Mouse (Mus musculus) v-Abl transformed pro-B cells (cell line): ENCODE results near the gene Sar1a.

ENCODE experiments used
- in situ Hi-C, 2 experiments: fragments of 400-800 bp; cut with MboI; formaldehyde crosslinking; loops; one replicate each; pipeline ENCODE4 v1.15.1; 2025; ENCODE audit not compliant: unreplicated experiment in 2 of 2

Gene Sar1a

DNA sequence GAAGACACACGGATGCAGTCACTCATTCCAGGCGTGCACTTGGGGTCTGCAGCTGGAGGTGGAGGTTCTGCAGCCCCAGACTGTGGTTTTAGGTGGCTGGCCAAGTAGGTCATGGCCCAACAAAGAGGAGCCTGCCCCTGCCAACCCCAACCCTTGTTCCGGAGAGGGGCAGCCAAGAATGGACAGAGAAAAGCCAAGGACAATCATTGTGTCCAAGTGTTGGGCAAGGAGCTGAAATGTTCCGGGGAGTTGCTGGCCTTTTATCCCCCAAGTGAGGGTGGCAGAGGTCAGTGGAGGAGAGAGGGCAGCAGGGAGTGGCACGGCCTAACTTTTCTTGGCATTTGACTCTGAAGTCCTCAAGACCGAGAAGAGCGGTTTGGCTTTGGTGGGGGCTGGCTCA, 40.2 kb downstream of the Sar1a start:
- in situ Hi-C loops: no loop called here

DNA sequence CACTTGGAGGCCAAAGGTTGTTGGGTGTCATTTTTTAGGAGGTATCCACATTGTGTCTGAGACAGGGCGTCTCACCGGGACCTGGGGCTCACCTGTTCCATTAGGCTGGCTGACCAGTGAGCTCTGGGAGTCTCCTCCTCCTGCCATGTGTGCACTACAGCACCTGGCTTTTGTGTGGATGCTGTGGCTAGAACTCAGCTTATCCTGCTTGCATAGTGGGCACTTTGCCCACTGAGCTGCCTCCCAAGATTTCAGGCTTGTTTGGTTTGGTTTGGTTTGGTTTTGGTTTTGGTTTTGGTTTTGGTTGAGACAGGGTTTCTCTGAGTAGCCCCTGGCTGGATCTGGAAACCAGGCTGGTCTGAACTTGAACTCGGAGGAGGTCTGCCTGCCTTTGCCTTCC, 42.1 kb downstream of the Sar1a start:
- in situ Hi-C loops: no loop called here

DNA sequence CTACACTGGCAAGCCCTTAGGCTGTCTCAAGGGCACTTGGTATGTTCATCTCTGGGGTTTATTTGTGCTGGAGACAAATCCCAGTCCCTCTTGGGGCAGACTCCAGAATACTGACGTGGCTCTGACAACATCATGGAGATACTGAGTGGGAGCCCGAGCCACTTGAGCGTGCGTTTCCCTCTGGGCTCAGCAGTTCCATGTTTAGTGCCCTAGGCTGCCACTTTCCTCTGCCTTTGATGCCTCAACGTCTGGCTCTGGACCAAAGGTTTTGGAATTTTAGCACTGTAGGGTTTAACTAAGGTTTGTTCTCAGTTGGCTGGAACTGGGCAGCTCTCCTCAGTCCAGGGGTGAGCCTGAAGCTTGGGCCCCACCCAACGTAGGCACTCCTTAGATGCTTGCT, 43.2 kb downstream of the Sar1a start:
- in situ Hi-C loops: no loop called here

DNA sequence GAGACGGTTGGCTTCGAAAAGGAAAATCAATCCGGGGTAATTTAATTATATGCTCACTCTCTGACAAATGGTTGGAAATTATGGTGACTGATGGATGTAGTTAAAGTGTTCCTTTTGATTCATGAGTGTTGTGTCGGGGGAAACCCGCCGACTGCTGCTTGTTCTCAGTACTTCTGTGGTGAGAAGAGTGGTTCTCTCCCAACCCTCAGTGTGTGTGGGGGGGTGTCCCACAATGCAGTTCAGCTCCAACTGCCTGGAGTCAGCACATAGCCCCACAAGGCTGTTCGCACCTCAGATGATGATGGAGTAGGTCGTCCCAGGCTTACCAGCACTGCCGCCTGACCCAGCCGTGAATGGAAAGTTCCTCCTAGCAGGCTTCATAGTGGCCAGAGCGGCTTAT, 49.1 kb downstream of the Sar1a start:
- in situ Hi-C loops: loop anchor here in 1 of 2 experiments (25.0 kb wide), 1 partner anchor 942 kb away; no protein-coding TSS in a partner anchor

DNA sequence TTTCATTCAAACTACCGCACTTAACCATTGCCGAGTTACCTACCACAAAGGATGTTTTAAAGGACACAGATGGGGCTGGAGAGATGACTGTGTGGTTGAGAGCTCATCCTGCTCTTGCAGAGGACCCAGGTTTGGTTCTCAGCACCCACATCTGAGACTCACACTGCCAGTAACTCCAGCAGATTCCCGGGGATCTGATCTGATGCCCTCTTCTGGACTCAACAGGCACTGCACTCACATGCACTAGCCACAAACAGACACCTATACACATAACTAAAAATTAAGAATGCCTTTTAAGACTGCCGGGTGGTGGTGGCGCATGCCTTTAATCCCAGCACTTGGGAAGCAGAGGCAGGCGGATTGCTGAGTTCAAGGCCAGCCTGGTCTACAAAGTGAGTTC, 50.1 kb downstream of the Sar1a start:
- in situ Hi-C loops: loop anchor here in 1 of 2 experiments (25.0 kb wide), 1 partner anchor 943 kb away; no protein-coding TSS in a partner anchor

DNA sequence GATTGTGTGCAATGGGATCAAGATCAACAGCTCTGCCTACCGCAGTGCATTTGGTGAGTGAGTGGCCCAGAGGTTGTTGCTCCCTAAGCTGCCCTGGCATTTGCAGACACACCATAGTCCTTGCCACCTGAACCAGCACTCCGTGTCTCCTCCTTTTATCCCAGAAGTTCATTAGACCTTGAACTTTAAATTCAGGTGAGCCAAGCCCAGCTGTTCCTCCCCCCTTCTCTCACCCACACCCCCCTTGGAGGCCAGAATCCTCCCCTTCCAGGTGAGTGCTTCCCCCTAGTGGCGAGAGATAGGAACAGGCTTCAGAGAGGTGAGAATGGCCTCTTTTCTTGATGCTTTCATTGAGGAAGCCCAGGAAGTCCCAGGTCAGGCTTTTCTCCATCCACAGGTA, 54.3 kb downstream of the Sar1a start:
- in situ Hi-C loops: loop anchor here in 1 of 2 experiments (25.0 kb wide), 1 partner anchor 947 kb away; no protein-coding TSS in a partner anchor

DNA sequence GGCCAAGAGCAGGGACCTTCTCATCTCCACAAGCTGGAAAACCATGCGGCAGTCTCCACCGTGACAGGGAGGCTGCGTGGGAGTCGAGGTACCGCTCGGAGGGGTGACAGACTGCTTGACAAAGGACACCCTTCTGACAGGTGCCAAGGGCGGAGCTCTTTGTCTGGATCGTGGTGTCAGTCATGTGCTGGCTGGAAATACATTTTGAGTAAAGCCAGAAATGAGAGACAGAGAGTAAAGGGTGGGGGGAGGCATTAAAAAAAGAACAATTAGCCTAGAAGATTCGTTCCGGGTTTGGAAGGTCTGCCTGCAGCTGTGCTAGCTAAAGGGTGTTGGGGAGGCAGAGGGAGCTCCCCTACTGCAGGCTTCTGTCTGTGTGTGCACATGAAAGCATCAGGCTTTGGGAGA, 56.6 kb downstream of the Sar1a start:
- in situ Hi-C loops: loop anchor here in 1 of 2 experiments (25.0 kb wide), 1 partner anchor 949 kb away; no protein-coding TSS in a partner anchor

DNA sequence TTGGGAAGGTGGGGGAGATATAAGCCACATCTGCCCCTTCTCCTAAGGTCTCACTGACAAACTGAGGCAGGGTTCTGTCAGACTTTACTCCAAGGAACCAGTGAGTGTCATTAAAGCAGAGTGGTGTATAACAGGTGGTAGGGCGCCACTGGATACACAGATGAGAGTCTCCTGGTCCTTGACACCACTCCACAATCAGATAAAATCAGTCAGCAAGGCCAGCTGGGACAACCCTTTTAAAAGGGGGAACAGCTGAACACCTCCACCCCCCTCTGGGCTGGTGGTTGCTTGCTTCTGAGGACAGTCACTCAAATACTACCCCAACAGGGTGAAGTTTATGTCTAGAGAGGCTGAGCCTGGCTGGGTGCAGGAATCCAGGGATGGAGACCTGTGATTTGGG, 57.4 kb downstream of the Sar1a start:
- in situ Hi-C loops: loop anchor here in 1 of 2 experiments (25.0 kb wide), 1 partner anchor 950 kb away; no protein-coding TSS in a partner anchor

DNA sequence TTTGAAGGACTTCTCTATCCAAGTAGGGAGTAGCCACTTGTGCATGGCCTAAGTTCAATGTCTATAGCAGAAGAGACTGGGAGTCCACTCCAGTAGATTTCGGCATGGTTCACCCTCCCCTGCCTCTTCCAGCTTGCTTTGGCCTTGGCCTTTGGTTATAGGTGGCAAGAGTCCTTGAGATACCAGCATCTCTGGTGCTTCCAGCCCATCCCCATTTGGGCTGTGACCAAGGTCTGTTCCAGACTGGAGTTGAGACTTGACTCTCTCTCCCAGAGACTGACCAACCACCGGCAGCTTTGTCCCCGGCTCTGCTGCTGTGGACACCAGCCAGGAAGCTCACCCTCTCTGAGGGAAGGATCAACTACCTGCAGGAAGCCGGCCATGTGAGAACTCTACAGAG, 58.0 kb downstream of the Sar1a start:
- in situ Hi-C loops: loop anchor here in 1 of 2 experiments (25.0 kb wide), 1 partner anchor 951 kb away; no protein-coding TSS in a partner anchor

DNA sequence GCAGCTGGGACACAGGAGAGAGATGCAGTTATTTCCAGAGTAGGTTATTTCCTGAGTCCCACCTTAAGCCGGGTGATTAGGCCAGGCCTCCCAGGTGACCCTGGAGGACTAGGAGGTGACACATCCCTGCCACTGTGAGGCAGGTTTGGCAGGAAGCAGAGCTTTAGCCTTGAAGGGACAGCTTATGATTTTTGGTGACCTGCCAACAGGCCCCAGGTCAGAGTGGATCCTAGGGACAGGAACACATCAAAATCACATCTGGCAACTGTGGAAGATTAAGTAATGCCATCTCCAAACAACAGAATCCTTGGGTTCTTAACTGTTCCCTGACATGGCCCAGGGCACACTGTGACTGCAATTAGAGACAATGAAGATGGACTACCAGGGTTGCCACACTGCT, 61.2 kb downstream of the Sar1a start:
- in situ Hi-C loops: loop anchor here in 1 of 2 experiments (25.0 kb wide), 1 partner anchor 954 kb away; no protein-coding TSS in a partner anchor

DNA sequence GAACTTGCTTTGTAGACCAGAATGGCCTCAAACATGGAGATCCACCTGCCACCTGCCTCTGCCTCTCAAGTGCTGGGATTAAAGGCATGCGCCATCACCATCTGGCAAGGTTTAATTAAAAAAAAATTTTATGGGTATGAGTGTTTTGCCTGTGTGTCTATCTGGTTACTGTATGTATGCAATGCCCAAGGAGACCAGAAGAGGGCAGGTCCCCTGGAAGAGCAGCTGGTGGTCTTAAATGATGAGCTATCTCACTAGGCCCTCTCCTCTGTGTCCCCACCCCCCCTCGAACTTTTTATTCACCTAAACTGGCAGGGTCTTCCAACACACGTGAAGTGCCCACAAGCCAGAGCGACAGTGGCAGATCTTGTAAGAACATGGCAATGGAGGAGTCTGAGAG, 61.8 kb downstream of the Sar1a start:
- in situ Hi-C loops: loop anchor here in 1 of 2 experiments (25.0 kb wide), 1 partner anchor 955 kb away; no protein-coding TSS in a partner anchor

DNA sequence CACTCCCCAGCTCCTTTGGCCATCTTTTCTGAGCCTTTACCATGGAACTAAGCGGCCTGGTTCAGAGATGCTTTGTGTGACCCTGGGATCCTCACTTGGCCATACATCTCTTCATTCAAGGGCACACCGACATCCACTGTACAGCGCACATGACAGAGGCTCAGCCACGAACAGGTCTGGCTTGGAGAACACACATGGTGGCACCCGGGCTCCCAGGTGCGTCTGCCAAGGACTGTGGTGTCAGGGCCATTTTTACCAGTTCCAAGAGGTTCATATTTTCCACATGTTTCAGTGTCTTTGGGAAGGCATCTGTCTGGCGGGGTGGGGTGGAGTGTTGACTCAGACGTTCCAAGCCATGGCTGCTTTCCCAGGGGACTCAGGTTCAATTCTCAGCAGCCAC, 62.2 kb downstream of the Sar1a start:
- in situ Hi-C loops: loop anchor here in 1 of 2 experiments (25.0 kb wide), 1 partner anchor 955 kb away; no protein-coding TSS in a partner anchor
